ENCODE assay signal across 15 mouse cellular contexts in the genomic region with DNA sequence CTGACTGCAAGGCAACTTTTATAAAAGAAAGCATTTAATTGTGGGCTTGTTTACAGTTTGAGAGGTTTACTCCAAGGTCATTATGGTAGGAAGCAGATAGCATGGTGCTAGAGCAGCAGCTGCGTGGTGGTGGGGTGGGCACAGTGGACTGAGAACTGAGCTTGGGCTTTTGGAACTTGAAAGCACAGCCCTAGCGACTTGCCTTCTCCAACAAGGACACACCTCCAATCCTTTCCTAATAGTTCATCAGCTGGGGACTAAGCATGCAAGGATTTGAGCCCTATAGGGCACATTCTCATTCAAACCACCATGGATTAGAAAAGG. TPM values are rescaled to one million over a fixed set of nuclear protein-coding genes. Genes with fewer than 3 reads are reported as not detected.
A peak's percentile ranks its signal among the peaks of the same experiment; 100 is the strongest.
DNase-seq lines count a peak whose midpoint lies in the region; ATAC-seq and TF ChIP-seq lines count a peak whose summit lies in the region.
"Had no signal": no experiment of that assay in that cellular context is flagged by ENCODE, and none has a peak within 500 bp of the region (broad histone marks: within the 10 kb centered on the region; RNA-seq: fewer than 3 reads in every experiment).

No protein-coding gene starts in this region.

- no peak for ATAC-seq in lung, postnatal 0 days
- ATAC-seq in liver, embryonic 14.5 days (ENCODE audit: insufficient read depth), result peak; percentile 51; the same call in 1 of the 2 replicates
- no peak for ATAC-seq in forebrain, postnatal 0 days

- no peak overlapping the region for H3K4me3 ChIP-seq in heart, adult 2 months
- no peak overlapping the region for H3K4me3 ChIP-seq in lung, postnatal 0 days (ENCODE audit: low read depth, low read length)
- H3K4me3 ChIP-seq in lung, adult 2 months (replicated peaks; ENCODE audit: extremely low read depth, low read depth, low read length), result no peak overlapping the region
- H3K4me3 ChIP-seq in liver, embryonic 14.5 days (ENCODE audit: insufficient read depth in 1 of 2, low read depth in 2 of 2, low read length in 2 of 2), result peak overlapping the region in 1 of 2 experiments; percentile 3; a peak in 1 of 4 replicates
- no peak overlapping the region for H3K4me3 ChIP-seq in forebrain, postnatal 0 days (ENCODE audit: low read depth, low read length)
- H3K4me3 ChIP-seq: limb, embryonic 10.5 days; midbrain, embryonic 10.5 days had no signal

- H3K9me3 ChIP-seq in lung, postnatal 0 days (ENCODE audit: low read length), result no peaks in the 10 kb centered on the region
- H3K9me3 ChIP-seq in liver, embryonic 14.5 days (ENCODE audit: control insufficient read depth, low read length), result no peaks in the 10 kb centered on the region
- no peaks in the 10 kb centered on the region for H3K9me3 ChIP-seq in forebrain, postnatal 0 days (ENCODE audit: low read length)
- H3K9me3 ChIP-seq: limb, embryonic 10.5 days; midbrain, embryonic 10.5 days had no signal

- H3K27me3 ChIP-seq in heart, adult 2 months (ENCODE audit: control insufficient read depth, insufficient read depth, low read length), result no peaks in the 10 kb centered on the region
- H3K27me3 ChIP-seq in lung, postnatal 0 days (replicated peaks; ENCODE audit: insufficient read depth, low read length), result no peaks in the 10 kb centered on the region
- H3K27me3 ChIP-seq in liver, embryonic 14.5 days (ENCODE audit: control insufficient read depth, insufficient read depth, low read length), result no peaks in the 10 kb centered on the region
- H3K27me3 ChIP-seq in forebrain, postnatal 0 days (ENCODE audit: insufficient read depth, low read length), result no peaks in the 10 kb centered on the region

- 28% methylated on average over 2 of the region's 2 CpGs for WGBS in heart, adult 2 months
- 67% methylated on average over 2 of the region's 2 CpGs for WGBS in lung, postnatal 0 days
- 44% methylated on average over 2 of the region's 2 CpGs for WGBS in lung, adult 2 months
- WGBS in liver, embryonic 14.5 days (ENCODE audit: insufficient replicate concordance), result 38% methylated on average over 2 of the region's 2 CpGs
- 87% methylated on average over 2 of the region's 2 CpGs for WGBS in forebrain, postnatal 0 days

- no peak for DNase-seq in heart, adult 2 months
- DNase-seq in heart, adult 9 months (ENCODE audit: low spot score in 2 of 2), result no peak
- DNase-seq in lung, postnatal 0 days (ENCODE audit: low spot score), result no peak
- DNase-seq in lung, adult 2 months, result no peak
- no peak for DNase-seq in liver, embryonic 14.5 days (ENCODE audit: low read depth in 3 of 3, low spot score in 3 of 3)
- DNase-seq in left cerebral cortex, adult 18-20 months (ENCODE audit: low spot score in 2 of 2), result no peak
- no peak for DNase-seq in thymus, postnatal 0 days (ENCODE audit: low spot score)
- DNase-seq in forebrain, postnatal 0 days, result no peak
- DNase-seq: adrenal gland, adult 2 months; cerebellum, adult 8-10 months; lung, postnatal 10 days; right cerebral cortex, postnatal 25 days; thymus, postnatal 25 days had no signal

- no peak for TF ChIP-seq POLR2A in heart, adult 2 months (IDR thresholded peaks at IDR 0.05; ENCODE audit: insufficient read depth, low read depth, low read length)
- no peak for TF ChIP-seq POLR2A in lung, adult 2 months (IDR thresholded peaks at IDR 0.05; ENCODE audit: borderline replicate concordance, extremely low read depth, low read depth, low read length)

- no peak for TF ChIP-seq CTCF in heart, adult 2 months (IDR thresholded peaks at IDR 0.05)
- TF ChIP-seq CTCF in lung, postnatal 0 days (IDR thresholded peaks at IDR 0.05), result no peak
- TF ChIP-seq CTCF in lung, adult 2 months (IDR thresholded peaks at IDR 0.05; ENCODE audit: insufficient read depth, low read length), result no peak
- no peak for TF ChIP-seq CTCF in liver, embryonic 14.5 days (IDR thresholded peaks at IDR 0.05; ENCODE audit: low read depth)
- TF ChIP-seq CTCF in forebrain, postnatal 0 days (IDR thresholded peaks at IDR 0.05; ENCODE audit: low read depth), result no peak

- peaks cover 15% of the 10 kb centered on the region for H3K79me2 ChIP-seq in heart, adult 2 months (replicated peaks; ENCODE audit: control insufficient read depth, insufficient read depth, low read length)

- intact Hi-C loops in heart, adult 2 months (cut with DNase I), result no loop called here

- H3K4me1 ChIP-seq in heart, adult 2 months (ENCODE audit: control insufficient read depth, insufficient read depth, low read length), result peaks cover 18% of the 10 kb centered on the region
- peaks cover 3% of the 10 kb centered on the region; the same call in 1 of the 2 replicates for H3K4me1 ChIP-seq in lung, postnatal 0 days (ENCODE audit: insufficient read depth, low read depth, low read length)
- H3K4me1 ChIP-seq in lung, adult 2 months (ENCODE audit: control insufficient read depth, insufficient read depth, low read length), result peaks cover 30% of the 10 kb centered on the region
- H3K4me1 ChIP-seq in liver, embryonic 14.5 days (replicated peaks; ENCODE audit: control insufficient read depth in 2 of 2, insufficient read depth in 2 of 2, low read length in 1 of 2), result peaks cover 25 to 26% of the 10 kb centered on the region in 2 experiments
- no peaks in the 10 kb centered on the region; the same call in 1 of the 2 replicates for H3K4me1 ChIP-seq in forebrain, postnatal 0 days (ENCODE audit: insufficient read depth)
- H3K4me1 ChIP-seq: limb, embryonic 10.5 days; midbrain, embryonic 10.5 days had no signal

- no peak overlapping the region for H3K4me2 ChIP-seq in lung, postnatal 0 days (replicated peaks; ENCODE audit: low read depth, low read length)
- peak overlapping the region; percentile 70 for H3K4me2 ChIP-seq in liver, embryonic 14.5 days (ENCODE audit: low read depth)
- no peak overlapping the region for H3K4me2 ChIP-seq in forebrain, postnatal 0 days (ENCODE audit: low read depth)

- H3K36me3 ChIP-seq in heart, adult 2 months (ENCODE audit: control insufficient read depth, insufficient read depth, low read length), result peaks cover 49% of the 10 kb centered on the region
- H3K36me3 ChIP-seq in lung, postnatal 0 days (ENCODE audit: insufficient read depth, low read length), result no peaks in the 10 kb centered on the region
- no peaks in the 10 kb centered on the region for H3K36me3 ChIP-seq in liver, embryonic 14.5 days (replicated peaks; ENCODE audit: control insufficient read depth, insufficient read depth, low read depth)
- no peaks in the 10 kb centered on the region for H3K36me3 ChIP-seq in forebrain, postnatal 0 days (ENCODE audit: insufficient read depth)

- no peak overlapping the region for H3K9ac ChIP-seq in heart, adult 2 months (ENCODE audit: low read depth, low read length)
- H3K9ac ChIP-seq in lung, postnatal 0 days (replicated peaks; ENCODE audit: low read depth), result no peak overlapping the region
- H3K9ac ChIP-seq in liver, embryonic 14.5 days (replicated peaks), result peak overlapping the region; percentile 31
- no peak overlapping the region for H3K9ac ChIP-seq in forebrain, postnatal 0 days

- TF ChIP-seq EP300 in heart, adult 2 months (IDR thresholded peaks at IDR 0.05; ENCODE audit: insufficient read depth, low read depth, low read length), result no peak
- TF ChIP-seq EP300 in lung, postnatal 0 days (IDR thresholded peaks at IDR 0.05), result no peak
- TF ChIP-seq EP300 in liver, embryonic 14.5 days (IDR thresholded peaks at IDR 0.05; ENCODE audit: low read depth), result no peak

- H3K27ac ChIP-seq in heart, adult 2 months, result peak overlapping the region; percentile 57
- 0 out of 2 replicates have a peak overlapping the region, but pooled peaks have one; percentile 8 for H3K27ac ChIP-seq in lung, postnatal 0 days (ENCODE audit: low read length)
- H3K27ac ChIP-seq in liver, embryonic 14.5 days, result peak overlapping the region; percentile 73
- no peak overlapping the region for H3K27ac ChIP-seq in forebrain, postnatal 0 days (ENCODE audit: low read depth, low read length)
- H3K27ac ChIP-seq: limb, embryonic 10.5 days; midbrain, embryonic 10.5 days had no signal

RNA-seq across cellular contexts. Expression of a gene that starts 14.3 kb away (rescaled TPM):
- total RNA-seq in heart, adult 2 months (2021), result 100 to 1,000 TPM; 423 to 471 TPM
- 82.1 and 188 TPM in 2 replicates for polyA plus RNA-seq in heart, adult 2 months (2012; rRNA removed)
- polyA plus RNA-seq in lung, postnatal 0 days (2015; fragmentation: Nextera tagmentation; extraction: Ambion mirVana), result 159 and 165 TPM in 2 replicates
- polyA plus RNA-seq in lung, adult 2 months (2012; rRNA removed), result 18.4 and 44.2 TPM in 2 replicates
- 55.3 and 92.1 TPM in 2 replicates for polyA plus RNA-seq in liver, embryonic 14.5 days (2012; rRNA removed)
- 135 and 142 TPM in 2 replicates for polyA plus RNA-seq in liver, embryonic 14.5 days (2014; fragmentation: Nextera tagmentation; extraction: Ambion mirVana)
- total RNA-seq in left cerebral cortex, adult 18-20 months (2021), result 100 to 1,000 TPM; 430 TPM
- polyA plus RNA-seq in thymus, postnatal 0 days (2015; fragmentation: Nextera tagmentation; extraction: Ambion mirVana), result 207 TPM in 2 replicates
- 166 and 195 TPM in 2 replicates for total RNA-seq in forebrain, postnatal 0 days (2014; rRNA removed)
- polyA plus RNA-seq in forebrain, postnatal 0 days (2015; fragmentation: Nextera tagmentation; extraction: Ambion mirVana), result 205 and 209 TPM in 2 replicates
